Comparison of ENCODE assay signal across 8 mouse cellular contexts in genomic region chr9:65631354-65632021, GRCm38 (mm10). TPM values are rescaled to one million over a fixed set of nuclear protein-coding genes. Genes with fewer than 3 reads are reported as not detected.
A peak's percentile ranks its signal among the peaks of the same experiment; 100 is the strongest.
DNase-seq lines count a peak whose midpoint lies in the region; ATAC-seq and TF ChIP-seq lines count a peak whose summit lies in the region.

No protein-coding gene starts in this region.

- no peaks in the 10 kb centered on the region for H3K9me3 ChIP-seq in heart, embryonic 14.5 days (ENCODE audit: control insufficient read depth, low read length)
- no peaks in the 10 kb centered on the region for H3K9me3 ChIP-seq in intestine, embryonic 14.5 days (ENCODE audit: control insufficient read depth, low read length)
- H3K9me3 ChIP-seq in midbrain, embryonic 15.5 days, result no peaks in the 10 kb centered on the region

- peaks cover 4 to 15% of the 10 kb centered on the region in 2 experiments for H3K4me1 ChIP-seq in heart, embryonic 14.5 days (ENCODE audit: control insufficient read depth in 2 of 2, insufficient read depth in 2 of 2, low read length in 2 of 2)
- H3K4me1 ChIP-seq in intestine, embryonic 14.5 days (replicated peaks; ENCODE audit: control insufficient read depth, insufficient read depth, low read length), result peaks cover 10% of the 10 kb centered on the region; the same call in 1 of the 2 replicates
- H3K4me1 ChIP-seq in midbrain, embryonic 15.5 days, result peaks cover 30% of the 10 kb centered on the region
- H3K4me1 ChIP-seq in cerebellum, adult 2 months (ENCODE audit: control insufficient read depth, insufficient read depth, low read length), result no peaks in the 10 kb centered on the region

- H3K4me3 ChIP-seq in heart, embryonic 14.5 days (ENCODE audit: control insufficient read depth in 1 of 2, insufficient read depth in 1 of 2, low read depth in 1 of 2, low read length in 2 of 2), result peak overlapping the region; percentile 95 to 96
- peak overlapping the region; percentile 77 for H3K4me3 ChIP-seq in intestine, embryonic 14.5 days (ENCODE audit: low read depth, low read length)
- H3K4me3 ChIP-seq in midbrain, embryonic 15.5 days, result peak overlapping the region; percentile 67
- H3K4me3 ChIP-seq in cerebellum, adult 2 months (replicated peaks; ENCODE audit: insufficient read depth, low read depth, low read length), result no peak overlapping the region

- H3K36me3 ChIP-seq in heart, embryonic 14.5 days (ENCODE audit: control insufficient read depth, insufficient read depth, low read length), result peaks cover 5% of the 10 kb centered on the region; the same call in 1 of the 2 replicates
- no peaks in the 10 kb centered on the region for H3K36me3 ChIP-seq in intestine, embryonic 14.5 days (ENCODE audit: control insufficient read depth, insufficient read depth, low read length)
- no peaks in the 10 kb centered on the region for H3K36me3 ChIP-seq in midbrain, embryonic 15.5 days (replicated peaks)

- peak overlapping the region; percentile 80 for H3K4me2 ChIP-seq in heart, embryonic 14.5 days (ENCODE audit: low read length)
- H3K4me2 ChIP-seq in intestine, embryonic 14.5 days (ENCODE audit: low read length), result peak overlapping the region; percentile 95
- peak overlapping the region; percentile 100 for H3K4me2 ChIP-seq in midbrain, embryonic 15.5 days

- intact Hi-C loops in heart, postnatal 14 days (cut with DNase I), result loop anchor here (2.0 kb wide), 1 partner anchor 15 kb away; no protein-coding TSS in a partner anchor

- WGBS in heart, embryonic 14.5 days, result 12% methylated on average over 16 of the region's 16 CpGs
- 31% methylated on average over 16 of the region's 16 CpGs for WGBS in intestine, embryonic 14.5 days
- WGBS in midbrain, embryonic 15.5 days, result 17% methylated on average over 16 of the region's 16 CpGs
- 69% methylated on average over 16 of the region's 16 CpGs for WGBS in cerebellum, adult 2 months

- no peaks in the 10 kb centered on the region for H3K27me3 ChIP-seq in heart, embryonic 14.5 days (ENCODE audit: control insufficient read depth, insufficient read depth, low read length)
- H3K27me3 ChIP-seq in intestine, embryonic 14.5 days (replicated peaks; ENCODE audit: control insufficient read depth, insufficient read depth, low read length), result peaks cover 21% of the 10 kb centered on the region
- H3K27me3 ChIP-seq in midbrain, embryonic 15.5 days (replicated peaks), result peaks cover 51% of the 10 kb centered on the region
- H3K27me3 ChIP-seq in cerebellum, adult 2 months (ENCODE audit: control insufficient read depth, insufficient read depth, low read length), result peaks cover 12% of the 10 kb centered on the region; the same call in 1 of the 2 replicates

- peak overlapping the region; percentile 85 to 96 for H3K27ac ChIP-seq in heart, embryonic 14.5 days (replicated peaks in 1 of 2; ENCODE audit: control insufficient read depth in 1 of 2, insufficient read depth in 1 of 2, low read depth in 2 of 2, low read length in 2 of 2)
- peak overlapping the region; percentile 43; the same call in 1 of the 2 replicates for H3K27ac ChIP-seq in intestine, embryonic 14.5 days (ENCODE audit: low read depth)
- H3K27ac ChIP-seq in midbrain, embryonic 15.5 days, result no peak overlapping the region
- no peak overlapping the region for H3K27ac ChIP-seq in cerebellum, adult 2 months (ENCODE audit: insufficient read depth, low read length)

- no peak for TF ChIP-seq CTCF in cerebellum, adult 2 months (IDR thresholded peaks at IDR 0.05; ENCODE audit: borderline replicate concordance, insufficient read depth, low read depth, low read length)

- TF ChIP-seq POLR2A in cerebellum, adult 2 months (IDR thresholded peaks at IDR 0.05; ENCODE audit: borderline replicate concordance, insufficient read depth, low read length), result no peak

- peak overlapping the region; percentile 99 for H3K9ac ChIP-seq in heart, embryonic 14.5 days (ENCODE audit: low read length)
- peak overlapping the region; percentile 70 for H3K9ac ChIP-seq in intestine, embryonic 14.5 days (ENCODE audit: low read length)
- no peak overlapping the region for H3K9ac ChIP-seq in midbrain, embryonic 15.5 days

- no peak for DNase-seq in heart, postnatal 14 days
- peak; percentile 42 for DNase-seq in embryo, embryonic 10.5 days (ENCODE audit: low spot score)
- DNase-seq in intestine, embryonic 14.5 days (ENCODE audit: low spot score), result no peak
- DNase-seq in spleen, postnatal 14 days (ENCODE audit: low spot score in 2 of 2), result no peak
- DNase-seq in cerebellum, adult 2 months, result no peak
- DNase-seq in cerebellum, adult 18-20 months, result no peak

- no peak for ATAC-seq in heart, embryonic 14.5 days (ENCODE audit: insufficient number of reproducible peaks, insufficient read depth, low FRiP score, low read depth)
- no peak for ATAC-seq in intestine, embryonic 14.5 days (replicated peaks; ENCODE audit: low FRiP score, low TSS enrichment, low read depth)
- no peak for ATAC-seq in midbrain, embryonic 15.5 days (replicated peaks)

RNA-seq across cellular contexts. Expression of gene Rbpms2, which starts 2.0 kb away (rescaled TPM):
- polyA plus RNA-seq in heart, embryonic 14.5 days (2014; fragmentation: Nextera tagmentation; extraction: Ambion mirVana), result 125 TPM in 2 replicates
- total RNA-seq in heart, postnatal 14 days (2021), result 10 to 100 TPM; 39.1 to 40.7 TPM
- 28.2 and 32.3 TPM in 2 replicates for polyA plus RNA-seq in intestine, embryonic 14.5 days (2014; fragmentation: Nextera tagmentation; extraction: Ambion mirVana)
- polyA plus RNA-seq in midbrain, embryonic 15.5 days (2015; fragmentation: Nextera tagmentation; extraction: Ambion mirVana), result 3.6 and 3.8 TPM in 2 replicates
- polyA plus RNA-seq in cerebellum, adult 2 months (2012; rRNA removed), result 8.8 and 10.7 TPM in 2 replicates

RNA-seq across cellular contexts. Expression of gene Oaz2, which starts 36.3 kb away (rescaled TPM):
- 210 and 223 TPM in 2 replicates for polyA plus RNA-seq in heart, embryonic 14.5 days (2014; fragmentation: Nextera tagmentation; extraction: Ambion mirVana)
- 100 to 1,000 TPM; 265 to 267 TPM for total RNA-seq in heart, postnatal 14 days (2021)
- polyA plus RNA-seq in intestine, embryonic 14.5 days (2014; fragmentation: Nextera tagmentation; extraction: Ambion mirVana), result 166 and 184 TPM in 2 replicates
- polyA plus RNA-seq in midbrain, embryonic 15.5 days (2015; fragmentation: Nextera tagmentation; extraction: Ambion mirVana), result 401 and 421 TPM in 2 replicates
- polyA plus RNA-seq in cerebellum, adult 2 months (2012; rRNA removed), result 218 and 230 TPM in 2 replicates

RNA-seq across cellular contexts. Expression of gene Pif1, which starts 44.5 kb away (rescaled TPM):
- 8.7 and 9.2 TPM in 2 replicates for polyA plus RNA-seq in heart, embryonic 14.5 days (2014; fragmentation: Nextera tagmentation; extraction: Ambion mirVana)
- total RNA-seq in heart, postnatal 14 days (2021), result 1 to 10 TPM in 1 of 2 experiments, under 1 TPM in 1; 0.79 to 1.3 TPM
- polyA plus RNA-seq in intestine, embryonic 14.5 days (2014; fragmentation: Nextera tagmentation; extraction: Ambion mirVana), result 8.1 and 9.9 TPM in 2 replicates
- 2.3 and 2.7 TPM in 2 replicates for polyA plus RNA-seq in midbrain, embryonic 15.5 days (2015; fragmentation: Nextera tagmentation; extraction: Ambion mirVana)
- 0.11 and 0.14 TPM in 2 replicates for polyA plus RNA-seq in cerebellum, adult 2 months (2012; rRNA removed)

RNA-seq across cellular contexts. Expression of gene Plekho2, which starts 51.6 kb away (rescaled TPM):
- polyA plus RNA-seq in heart, embryonic 14.5 days (2014; fragmentation: Nextera tagmentation; extraction: Ambion mirVana), result 8.8 and 9.8 TPM in 2 replicates
- total RNA-seq in heart, postnatal 14 days (2021), result 10 to 100 TPM; 14.6 TPM
- polyA plus RNA-seq in intestine, embryonic 14.5 days (2014; fragmentation: Nextera tagmentation; extraction: Ambion mirVana), result 11.9 and 12.6 TPM in 2 replicates
- polyA plus RNA-seq in midbrain, embryonic 15.5 days (2015; fragmentation: Nextera tagmentation; extraction: Ambion mirVana), result 4.5 and 5.0 TPM in 2 replicates
- polyA plus RNA-seq in cerebellum, adult 2 months (2012; rRNA removed), result 27.3 and 28.5 TPM in 2 replicates

Comparison
In these comparisons a context has a peak if more than half of its experiments do, and no peak if none do; other contexts are left out.
1. H3K27ac ChIP-seq: peak in heart, embryonic 14.5 days (2 of 2) and intestine, embryonic 14.5 days (single experiment); none in midbrain, embryonic 15.5 days (single experiment) and cerebellum, adult 2 months (single experiment).
2. Peak in every context shown above with its lines, with median percentiles within 50 percentile points of each other: H3K4me2 ChIP-seq.